Mouse (Mus musculus) hindbrain, postnatal 0 days (tissue): Measurements from ENCODE around the gene Ascl3. TPM values are rescaled to one million over a fixed set of nuclear protein-coding genes. Genes with fewer than 3 reads are reported as not detected.

ENCODE experiments used
- ATAC-seq: fragments of 200-750 bp; cut with Nextera tagmentation; 2 replicates; pipeline ENCODE4 v1.8.0; 2017; ENCODE audit warnings: mild to moderate bottlenecking, moderate TSS enrichment, moderate library complexity
- DNase-seq: peaks from one replicate; pipeline ENCODE4 v3.0.0-alpha.2; 2015; ENCODE audit warnings: low spot score
- H3K27ac ChIP-seq: fragments of 300-500 bp; sonication (generic); 2 replicates; pipeline ENCODE4 v1.5.1; 2014; ENCODE audit warnings: mild to moderate bottlenecking
- H3K27me3 ChIP-seq: fragments of 300-500 bp; sonication (generic); 2 replicates; pipeline ENCODE4 v1.6.1; 2014; ENCODE audit warnings: low read length, mixed read lengths; ENCODE audit not compliant: insufficient read depth
- H3K36me3 ChIP-seq: fragments of 300-500 bp; sonication (generic); 2 replicates; pipeline ENCODE4 v1.6.1; 2014; ENCODE audit warnings: low read length, mixed read lengths; ENCODE audit not compliant: insufficient read depth
- H3K4me1 ChIP-seq: fragments of 300-500 bp; sonication (generic); 2 replicates; pipeline ENCODE4 v1.6.1; 2014; ENCODE audit warnings: antibody characterized with exemption, low read length, mixed read lengths; ENCODE audit not compliant: insufficient read depth
- H3K4me2 ChIP-seq: fragments of 300-500 bp; sonication (generic); 2 replicates; pipeline ENCODE4 v1.6.1; 2014; ENCODE audit warnings: low read depth, mild to moderate bottlenecking, low read length, moderate library complexity, mixed read lengths
- H3K4me3 ChIP-seq: fragments of 300-500 bp; sonication (generic); 2 replicates; pipeline ENCODE4 v1.5.1; 2014; ENCODE audit warnings: low read length
- H3K9ac ChIP-seq: fragments of 300-500 bp; sonication (generic); replicated peaks from 2 replicates; pipeline ENCODE4 v1.6.1; 2014; ENCODE audit warnings: mild to moderate bottlenecking, low read length, moderate library complexity, mixed read lengths
- H3K9me3 ChIP-seq: fragments of 300-500 bp; sonication (generic); 2 replicates; pipeline ENCODE4 v1.6.1; 2016; ENCODE audit warnings: low read length, mixed read lengths
- CTCF ChIP-seq: IDR thresholded peaks from 2 replicates; pipeline ENCODE4 v1.5.1; 2016; ENCODE audit warnings: antibody characterized with exemption, control low read depth, low read depth
- WGBS: fragments of 180-500 bp; shearing (Covaris S2); extraction: QIAGEN DNeasy Blood & Tissue Kit; methylation state at CpG from one replicate; pipeline ENCODE4 v1.1.7; 2014; 5-methylcytosine and 5-hydroxymethylcytosine counted together
- polyA plus RNA-seq: library from polyadenylated mRNA; unstranded; fragments of >200 nt; fragmentation: Nextera tagmentation; extraction: Ambion mirVana; gene quantifications from 2 replicates; pipeline ENCODE4 v1.2.1, GENCODE M21; 2015
- total RNA-seq: library from RNA; depleted of rRNA; stranded (reverse); fragments of >200 nt; gene quantifications from 2 replicates; pipeline ENCODE4 v1.2.3, GENCODE M21; 2014; rRNA removed

Gene Ascl3
- total and polyA plus RNA-seq, 2 experiments from 2014 or later = 0.44 TPM; not detected in 1

DNA sequence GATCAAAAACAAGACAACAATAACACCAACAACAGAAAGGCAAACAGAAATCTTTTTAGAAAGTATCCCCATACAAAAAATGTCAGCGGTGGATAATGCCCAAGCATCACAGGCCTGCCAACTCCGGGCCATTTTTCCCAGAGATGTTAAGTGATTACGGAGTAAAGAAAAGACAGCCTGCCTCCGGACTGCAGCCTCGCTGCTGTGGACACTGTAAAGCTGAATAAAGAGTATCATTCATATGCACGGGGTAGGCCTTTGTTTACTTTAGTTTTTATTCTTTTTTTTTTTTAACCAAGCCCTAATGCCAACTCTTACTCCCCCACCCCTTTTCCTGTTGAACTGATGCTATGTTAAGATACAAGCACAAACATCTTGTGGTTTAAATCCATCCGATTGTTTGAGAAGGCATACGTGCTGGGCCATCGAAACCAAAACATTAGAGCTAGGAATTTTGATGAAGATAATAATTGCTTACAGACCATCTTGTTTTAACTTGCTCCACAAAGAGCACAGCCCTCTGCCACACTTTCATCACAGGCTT lies 44.9 kb downstream of the Ascl3 start:
- H3K27ac ChIP-seq = no peak overlapping the region
- no peak overlapping the region for H3K9ac ChIP-seq
- no peak overlapping the region for H3K4me2 ChIP-seq
- WGBS = 38% methylated on average over 9 of the region's 9 CpGs
- H3K36me3 ChIP-seq = no peaks in the 10 kb centered on the region
- H3K9me3 ChIP-seq = no peaks in the 10 kb centered on the region
- no peak for ATAC-seq
- TF ChIP-seq CTCF = no peak
- H3K4me1 ChIP-seq = no peaks in the 10 kb centered on the region
- no peaks in the 10 kb centered on the region for H3K27me3 ChIP-seq
- no peak overlapping the region for H3K4me3 ChIP-seq
- no peak for DNase-seq

DNA sequence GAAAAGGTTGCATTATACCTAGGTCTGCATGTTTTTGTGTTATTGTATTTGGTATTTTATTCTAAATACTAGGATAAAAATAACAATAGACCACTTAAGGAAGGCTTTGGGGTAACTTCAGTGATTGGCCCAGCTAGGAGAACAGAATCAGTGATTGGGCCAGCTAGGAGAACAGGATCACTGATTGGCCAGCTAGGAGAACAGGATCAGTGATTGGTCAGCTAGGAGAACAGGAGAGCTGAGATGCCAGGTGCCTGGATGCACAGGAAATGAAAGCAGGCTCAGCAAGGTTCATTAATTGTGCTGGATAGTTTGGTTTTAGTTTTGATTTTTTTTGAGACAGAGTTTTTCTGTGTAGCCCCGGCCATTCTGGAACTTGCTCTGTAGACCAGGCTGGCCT lies 50.6 kb downstream of the Ascl3 start:
- 94% methylated on average over 1 of the region's 1 CpGs for WGBS
- Histone ChIP-seq H3K9ac (no peak overlapping the region), H3K9me3 (no peaks in the 10 kb centered on the region), H3K4me1 (no peaks in the 10 kb centered on the region), H3K27ac (no peak overlapping the region), H3K36me3 (no peaks in the 10 kb centered on the region), H3K4me3 (no peak overlapping the region), H3K27me3 (no peaks in the 10 kb centered on the region), H3K4me2 (no peak overlapping the region)
- no peak for DNase-seq
- no peak for TF ChIP-seq CTCF
- ATAC-seq = no peak

DNA sequence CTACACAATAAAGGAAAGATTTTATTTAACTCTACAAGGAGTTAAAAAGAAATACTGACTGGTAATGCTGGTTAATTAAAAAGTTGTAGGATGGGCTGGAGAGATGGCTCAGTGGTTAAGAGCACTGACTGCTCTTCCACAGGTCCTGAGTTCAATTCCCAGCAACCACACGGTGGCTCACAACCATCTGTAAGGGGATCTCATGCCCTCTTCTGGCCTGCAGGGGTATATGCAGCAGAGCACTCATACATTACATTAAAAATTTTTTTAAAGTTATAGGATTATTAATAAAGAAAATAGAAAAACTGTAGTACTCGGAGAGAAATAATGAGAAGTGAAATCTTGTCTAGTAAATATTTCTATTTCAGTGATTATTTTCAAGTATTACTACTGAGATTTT lies 51.2 kb downstream of the Ascl3 start:
- H3K27me3 ChIP-seq = no peaks in the 10 kb centered on the region
- no peaks in the 10 kb centered on the region for H3K36me3 ChIP-seq
- no peak overlapping the region for H3K4me2 ChIP-seq
- H3K9ac ChIP-seq = no peak overlapping the region
- no peaks in the 10 kb centered on the region for H3K4me1 ChIP-seq
- no peak overlapping the region for H3K4me3 ChIP-seq
- H3K27ac ChIP-seq = no peak overlapping the region
- no peaks in the 10 kb centered on the region for H3K9me3 ChIP-seq
- DNase-seq (no peak), ATAC-seq (no peak)
- TF ChIP-seq CTCF = no peak
- WGBS = 92% methylated on average over 2 of the region's 2 CpGs

Other genes with a start within 250 kb of the Ascl3 start
- 2.9 and 4.5 TPM in 2 replicates for gene Trim66, start 223.6 kb downstream of the Ascl3 start, total RNA-seq
- 0.61 and 0.73 TPM in 2 replicates for gene Trim66, start 223.6 kb downstream of the Ascl3 start, polyA plus RNA-seq
- 337 and 346 TPM in 2 replicates for gene Rpl27a, start 212.6 kb downstream of the Ascl3 start, total RNA-seq
- 100 and 104 TPM in 2 replicates for gene Rpl27a, start 212.6 kb downstream of the Ascl3 start, polyA plus RNA-seq
- gene St5, start 28.1 kb downstream of the Ascl3 start, total RNA-seq = 29.7 and 34.0 TPM in 2 replicates
- 21.0 and 21.2 TPM in 2 replicates for gene St5, start 28.1 kb downstream of the Ascl3 start, polyA plus RNA-seq
- gene Akip1, start 28.0 kb downstream of the Ascl3 start, total RNA-seq = 1.5 and 9.9 TPM in 2 replicates
- 15.9 and 16.7 TPM in 2 replicates for gene Akip1, start 28.0 kb downstream of the Ascl3 start, polyA plus RNA-seq
- 0.68 TPM in 1 of 2 replicates, not detected in the other for gene BC051019, start 7.9 kb downstream of the Ascl3 start, total RNA-seq
- 0.63 and 0.67 TPM in 2 replicates for gene BC051019, start 7.9 kb downstream of the Ascl3 start, polyA plus RNA-seq
- 224 and 308 TPM in 2 replicates for gene Tmem9b, start 21.1 kb upstream of the Ascl3 start, total RNA-seq
- 159 and 163 TPM in 2 replicates for gene Tmem9b, start 21.1 kb upstream of the Ascl3 start, polyA plus RNA-seq
- 24.4 and 25.9 TPM in 2 replicates for gene Nrip3, start 50.3 kb upstream of the Ascl3 start, total RNA-seq
- 24.4 and 25.0 TPM in 2 replicates for gene Nrip3, start 50.3 kb upstream of the Ascl3 start, polyA plus RNA-seq
- 6.6 and 8.2 TPM in 2 replicates for gene Scube2, start 134.0 kb upstream of the Ascl3 start, total RNA-seq
- gene Scube2, start 134.0 kb upstream of the Ascl3 start, polyA plus RNA-seq = 3.7 and 4.1 TPM in 2 replicates
- 174 and 191 TPM in 2 replicates for gene Dennd5a, start 228.7 kb upstream of the Ascl3 start, total RNA-seq
- 29.3 and 32.4 TPM in 2 replicates for gene Dennd5a, start 228.7 kb upstream of the Ascl3 start, polyA plus RNA-seq